Mouse (Mus musculus) ovary, postnatal 10 days (tissue): ENCODE data around the gene Olfr69.
"Not testable (repeated sequence)": the region's sequence is repeated elsewhere in the genome, so short reads cannot be mapped to it uniquely, and the experiment has no call there.

Source experiments
- DNase-seq: peaks from one replicate; pipeline ENCODE4 v3.0.0; 2022; ENCODE audit warnings: low spot score

The Olfr69 gene

DNA sequence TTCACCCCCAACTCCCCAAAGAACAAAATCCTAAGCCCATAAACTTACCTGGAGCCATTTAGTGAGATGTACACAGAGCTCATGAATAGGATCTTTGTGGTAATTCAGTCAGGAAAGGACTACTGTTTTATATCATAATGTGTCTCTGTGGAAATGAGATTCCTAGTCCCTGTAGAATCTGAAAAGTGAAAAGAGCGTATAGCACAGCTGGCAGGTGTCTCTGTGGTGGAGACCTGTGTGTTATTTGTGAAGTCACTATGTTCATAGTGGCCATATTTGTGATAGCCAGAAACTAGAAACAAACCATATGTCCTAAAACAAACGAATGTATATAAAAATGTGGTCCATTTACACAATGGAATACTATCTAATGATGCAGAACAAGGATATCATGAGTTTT is at the start of gene Olfr69:
Gene Olfr69, minus strand, starts transcription at position 101 of the 400 bp plus-strand sequence.
- no peak for DNase-seq

GRCm38 (mm10) chr7:103815085-103815484 is 43.7 kb upstream of the Olfr69 start:
- DNase-seq: not testable (repeated sequence)

DNA sequence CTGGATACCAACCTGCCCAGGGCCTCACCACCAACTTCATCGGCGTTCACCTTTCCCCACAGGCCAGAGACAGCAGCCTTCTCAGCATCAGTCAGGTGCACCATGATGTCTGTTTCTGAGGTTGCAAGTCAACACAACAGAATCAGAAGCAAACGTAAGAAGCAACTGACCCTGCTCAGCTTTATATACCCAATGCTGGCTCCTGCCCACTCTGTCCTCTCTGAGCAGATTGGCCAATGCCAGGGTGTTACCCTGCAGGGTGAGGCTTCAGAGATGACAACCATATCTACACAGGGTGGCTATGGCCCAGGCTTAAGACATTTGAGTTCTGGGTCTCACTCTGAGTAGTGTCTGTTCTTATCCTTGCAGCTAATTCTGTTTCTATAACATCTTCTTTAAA is 42.4 kb upstream of the Olfr69 start, which contains the start of gene Hbb-bt:
Gene Hbb-bt, minus strand, starts transcription at position 231 of the 400 bp plus-strand sequence.
- DNase-seq: no peak

DNA sequence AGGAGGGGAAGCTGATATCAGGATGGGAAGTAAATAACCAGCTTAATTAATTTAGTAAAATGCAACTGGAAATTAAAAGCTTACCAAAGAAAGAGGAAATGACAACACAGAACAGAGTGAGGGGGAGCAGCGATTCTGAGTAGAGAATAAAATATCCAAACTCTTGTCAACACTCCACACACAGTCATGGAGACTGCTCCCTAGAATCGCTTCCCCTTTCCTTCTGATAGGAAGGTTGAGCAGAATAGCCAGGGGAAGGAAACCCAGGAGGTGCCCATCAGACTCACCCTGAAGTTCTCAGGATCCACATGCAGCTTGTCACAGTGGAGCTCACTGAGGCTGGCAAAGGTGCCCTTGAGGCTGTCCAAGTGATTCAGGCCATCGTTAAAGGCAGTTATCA is 41.8 kb upstream of the Olfr69 start:
- not testable (repeated sequence) for DNase-seq

DNA sequence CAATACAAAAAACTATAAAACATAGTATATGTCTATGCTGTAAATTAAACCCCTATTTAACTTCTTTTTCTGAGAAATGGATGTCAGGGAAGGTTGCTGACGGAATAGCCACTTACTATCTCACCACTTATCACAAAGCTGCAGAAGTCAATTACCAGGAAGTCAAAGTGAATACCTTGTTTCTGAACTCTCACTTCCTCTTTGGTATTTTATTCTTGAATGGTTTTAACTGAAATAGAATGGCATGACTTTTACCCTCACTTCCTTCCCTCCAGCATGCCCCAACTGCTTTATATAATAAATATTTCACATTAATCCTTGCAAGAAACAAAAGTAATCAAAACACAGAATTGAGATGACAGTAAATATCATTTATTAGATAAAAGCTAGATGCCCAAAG is 40.8 kb upstream of the Olfr69 start:
- no peak for DNase-seq

DNA sequence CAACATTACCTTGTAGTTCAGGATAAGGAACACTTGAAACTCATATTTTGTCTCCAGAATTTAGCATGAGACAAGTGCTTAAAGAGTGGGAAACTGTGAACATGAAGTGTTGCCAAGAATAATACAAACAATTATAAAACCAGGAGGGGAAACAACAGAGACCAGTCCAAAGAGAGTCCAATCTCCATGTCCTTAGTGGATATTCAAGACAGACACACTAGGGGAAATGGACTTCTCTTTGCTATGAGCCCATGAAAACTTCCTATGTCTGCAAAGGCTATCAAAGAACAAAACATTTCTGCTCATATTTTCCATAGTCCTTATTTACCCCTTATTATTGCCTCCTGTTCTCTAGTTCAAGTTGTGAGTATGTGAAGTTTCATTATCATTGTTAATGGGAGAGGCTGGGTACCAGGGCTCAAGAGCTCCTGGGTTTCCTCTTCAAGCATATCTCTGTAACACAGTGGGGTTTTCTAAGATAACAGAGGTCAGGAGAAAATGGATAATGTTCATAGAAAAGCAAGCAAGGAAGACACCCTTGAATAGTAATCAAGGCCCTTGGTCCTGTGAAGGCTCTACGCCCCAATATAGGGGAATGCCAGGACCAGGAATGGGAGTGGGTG is 39.9 kb upstream of the Olfr69 start:
- no peak for DNase-seq

GRCm38 (mm10) chr7:103810746-103811145 is 39.4 kb upstream of the Olfr69 start:
- DNase-seq: no peak

DNA sequence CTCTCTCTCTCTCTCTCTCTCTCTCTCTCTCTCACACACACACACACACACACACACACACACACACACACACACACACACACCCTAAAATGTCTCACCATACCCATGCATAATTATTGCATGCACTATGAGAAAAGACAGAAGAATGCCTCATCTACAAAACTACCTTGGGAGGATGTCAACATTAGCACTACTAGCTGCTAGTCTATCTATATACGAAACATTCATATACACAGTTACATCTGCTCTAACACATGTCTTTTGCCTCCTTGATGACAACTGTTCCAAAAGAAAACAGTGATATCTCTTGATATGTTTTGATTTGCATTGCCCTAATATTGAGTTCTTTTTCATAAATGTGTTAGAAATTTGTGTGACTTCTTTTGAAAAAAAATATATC is 38.9 kb upstream of the Olfr69 start:
- no peak for DNase-seq

DNA sequence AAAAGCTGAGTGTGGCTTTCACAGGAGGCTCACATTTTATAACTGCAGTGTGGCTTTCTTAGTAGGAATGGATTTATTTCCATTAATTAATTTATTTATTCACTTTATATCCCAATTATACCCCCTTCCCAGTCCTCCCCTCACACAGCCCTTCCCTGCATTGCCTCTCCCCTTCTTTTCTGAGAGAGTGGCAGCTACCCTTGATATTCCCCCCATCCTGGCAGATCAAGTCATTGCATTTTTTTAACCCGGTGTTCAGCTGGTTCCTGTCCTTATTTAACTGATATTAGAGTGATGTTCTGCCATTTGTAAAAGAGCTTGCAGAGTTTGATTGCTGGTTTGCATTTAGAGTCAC is 38.4 kb upstream of the Olfr69 start:
- DNase-seq: no peak

- no peak for DNase-seq
These were observed 37.8 kb upstream of the Olfr69 start for GRCm38 (mm10) chr7:103808971-103809800.

GRCm38 (mm10) chr7:103808120-103808519 is 36.7 kb upstream of the Olfr69 start:
- DNase-seq: not testable (repeated sequence)

DNA sequence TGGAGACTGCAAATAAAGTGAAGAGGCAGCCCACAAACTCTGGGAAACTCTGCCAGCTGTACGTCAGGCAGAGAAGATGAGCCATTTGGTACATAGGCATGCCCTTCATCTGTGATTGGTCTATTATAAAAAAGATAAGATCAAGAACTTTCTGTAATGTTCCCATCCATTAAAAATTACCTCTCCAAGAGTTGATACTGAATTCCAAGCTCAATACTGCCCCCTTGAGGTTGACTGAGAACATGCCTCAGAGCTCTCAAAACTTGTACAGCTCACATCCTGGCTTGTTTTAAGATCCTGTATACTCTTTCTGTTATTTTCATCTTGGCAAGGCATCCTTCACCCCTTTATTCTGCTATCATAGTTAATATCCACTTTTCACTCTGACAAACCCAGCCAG is 35.5 kb upstream of the Olfr69 start:
- DNase-seq: no peak

- DNase-seq: no peak
These were observed 21.4 kb upstream of the Olfr69 start for GRCm38 (mm10) chr7:103792669-103793388.

DNA sequence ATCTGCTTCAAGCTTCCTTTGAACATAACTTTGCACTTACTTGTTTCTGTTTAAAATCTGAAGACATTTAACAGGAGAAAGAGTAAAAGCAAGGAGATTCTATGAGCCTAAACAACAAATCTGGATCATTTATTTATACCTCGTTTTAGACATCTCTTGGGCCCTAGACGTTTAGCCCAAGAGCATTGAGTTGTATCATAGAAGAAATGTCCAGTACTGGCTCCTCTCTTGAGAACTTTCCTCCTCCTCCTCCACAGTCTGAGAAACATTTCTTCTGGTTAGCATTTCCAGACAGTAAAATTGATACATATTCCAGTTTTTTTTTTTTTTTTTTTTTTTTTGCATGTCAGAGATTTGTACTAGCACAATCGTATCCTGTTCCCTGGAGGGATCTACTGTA is 20.3 kb upstream of the Olfr69 start, which contains the start of gene Olfr67:
Gene Olfr67, minus strand, starts transcription at position 101 of the 400 bp plus-strand sequence.
- no peak for DNase-seq

GRCm38 (mm10) chr7:103779598-103779997 is 8.2 kb upstream of the Olfr69 start, which contains the start of gene Olfr68:
Gene Olfr68 (minus strand): TSS chr7:103779698.
- no peak for DNase-seq

DNA sequence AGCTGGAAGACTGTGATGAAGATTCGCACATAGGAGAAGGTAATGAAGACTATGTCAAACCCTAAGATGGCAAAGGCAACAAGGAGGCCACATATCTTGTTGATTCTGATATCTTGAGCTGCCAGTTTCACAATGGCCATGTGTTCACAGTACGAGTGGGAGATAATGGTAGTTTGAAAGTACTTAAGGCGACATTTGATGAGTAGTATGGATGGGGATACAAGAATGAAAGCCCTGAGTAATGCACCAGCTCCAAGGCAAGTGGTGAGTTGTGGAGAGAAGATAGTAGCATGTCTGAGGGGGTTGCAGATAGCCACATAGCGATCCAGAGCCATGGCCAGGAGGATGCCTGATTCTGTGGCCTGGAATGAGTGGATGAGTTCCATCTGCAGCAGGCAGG is 6.3 kb upstream of the Olfr69 start:
- DNase-seq: not testable (repeated sequence)

- not testable (repeated sequence) for DNase-seq
These were observed 3.7 kb downstream of the Olfr69 start for GRCm38 (mm10) chr7:103767687-103768086.

DNA sequence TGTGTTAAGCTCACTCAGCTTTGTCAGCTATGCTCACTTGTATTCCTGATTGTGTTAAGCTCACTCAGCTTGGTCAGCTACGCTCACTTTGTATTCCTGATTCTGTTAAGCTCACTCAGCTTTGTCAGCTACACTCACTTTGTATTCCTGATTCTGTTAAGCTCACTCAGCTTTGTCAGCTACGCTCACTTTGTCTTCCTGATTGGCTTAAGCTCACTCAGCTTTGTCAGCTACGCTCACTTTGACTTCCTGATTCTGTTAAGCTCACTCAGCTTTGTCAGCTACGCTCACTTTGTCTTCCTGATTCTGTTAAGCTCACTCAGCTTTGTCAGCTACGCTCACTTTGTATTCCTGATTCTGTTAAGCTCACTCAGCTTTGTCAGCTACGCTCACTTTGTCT is 9.2 kb downstream of the Olfr69 start:
- DNase-seq: not testable (repeated sequence)

DNA sequence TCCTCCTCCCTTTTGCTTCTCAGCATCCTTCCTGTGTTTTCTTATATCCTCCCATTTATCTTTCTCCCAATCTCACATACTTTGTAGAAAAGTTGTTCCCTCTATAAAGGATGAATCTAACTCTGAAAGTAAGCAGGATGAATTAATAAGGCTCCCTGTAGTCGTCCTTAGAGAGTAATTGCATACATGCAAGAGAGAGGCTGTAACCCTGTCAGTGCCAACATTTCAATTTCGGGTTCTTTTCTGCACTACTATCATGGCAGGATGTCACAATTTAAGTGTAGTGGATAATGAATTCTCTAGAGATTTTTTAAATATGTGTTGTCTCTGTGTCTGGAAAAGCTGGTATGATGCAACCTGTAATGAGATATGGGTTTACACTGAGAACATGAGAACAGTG is 14.2 kb downstream of the Olfr69 start, which contains the start of gene Olfr630:
Gene Olfr630, minus strand, starts transcription at position 101 of the 400 bp plus-strand sequence.
- no peak for DNase-seq

- no peak for DNase-seq
These were observed 26.6 kb downstream of the Olfr69 start, which contains the start of gene Olfr629 for GRCm38 (mm10) chr7:103744843-103745242. Gene Olfr629 (minus strand): TSS chr7:103744943.

DNA sequence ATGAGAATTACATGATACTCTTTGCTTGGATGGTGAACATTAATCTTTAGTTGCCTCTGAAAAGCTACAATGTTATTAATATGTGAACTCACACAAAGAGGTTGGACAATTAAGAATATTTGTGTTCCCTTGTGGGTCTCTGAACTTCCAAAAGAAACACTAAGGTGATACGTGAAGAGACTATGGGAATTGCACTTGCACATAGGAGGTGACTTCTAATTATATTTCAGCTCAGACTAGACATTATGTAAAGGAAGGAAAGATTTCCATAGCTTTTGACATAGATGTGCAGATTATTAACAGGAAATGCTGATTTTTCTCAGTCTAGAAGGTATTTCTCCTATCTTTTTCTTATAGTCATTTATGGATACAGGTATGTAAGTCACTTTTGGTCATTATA is 41.3 kb downstream of the Olfr69 start, which contains the start of gene Olfr628:
Gene Olfr628, plus strand, starts transcription at position 301 of the 400 bp plus-strand sequence.
- DNase-seq: no peak

GRCm38 (mm10) chr7:103716398-103716797 is 55.0 kb downstream of the Olfr69 start:
- DNase-seq: not testable (repeated sequence)
